Mouse (Mus musculus) cerebellum, adult 2 months (tissue): ENCODE measurements around the gene Rapgef5.

Experiments
- CTCF ChIP-seq: fragments of 200-500 bp; IDR thresholded peaks from 2 replicates; pipeline ENCODE4 v1.5.1; 2011; ENCODE audit warnings: low read depth, mild to moderate bottlenecking, control low read depth, low read length, moderate library complexity, borderline replicate concordance; ENCODE audit not compliant: insufficient read depth
- POLR2A ChIP-seq: fragments of 200-500 bp; IDR thresholded peaks from 2 replicates; pipeline ENCODE4 v1.6.1; 2011; ENCODE audit warnings: low read length, control low read depth, borderline replicate concordance; ENCODE audit not compliant: insufficient read depth

DNA sequence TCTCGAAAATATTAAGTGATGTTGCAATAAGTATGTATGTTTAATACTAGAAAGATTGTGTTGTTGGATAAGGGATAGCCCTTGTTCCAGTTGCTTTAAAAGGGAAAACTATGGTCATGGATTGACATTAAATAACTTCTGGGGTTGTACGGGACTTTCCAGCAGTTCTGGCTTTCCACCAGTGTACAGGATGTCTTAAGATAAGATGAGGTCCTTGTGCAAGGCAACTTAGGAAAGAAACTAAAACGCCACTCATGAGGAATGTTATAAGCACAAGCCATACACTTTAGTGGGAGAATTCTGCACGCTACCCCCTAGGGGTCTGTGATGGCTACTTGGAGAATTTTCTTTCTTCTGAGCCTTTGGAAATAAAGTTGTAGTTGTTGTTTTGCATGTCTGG is 140.7 kb downstream of the Rapgef5 start:
- TF ChIP-seq POLR2A (no peak), CTCF (no peak)
